Mouse (Mus musculus) kidney, adult 8-10 months (tissue): ENCODE measurements at regions not wholly inside any gene's neighbourhood (a gene's known extent, or its start where the extent isn't known, plus 50 kb on each side); places are given as distances from the start of the nearest gene placed in this dataset.
"Not testable (repeated sequence)": the region's sequence is repeated elsewhere in the genome, so short reads cannot be mapped to it uniquely, and the experiment has no call there.

Source experiments
- DNase-seq, 2 experiments: peaks; one replicate each; pipeline ENCODE4 v3.0.0; 2022

GRCm38 (mm10) chr17:3006662-3007061 is 108.1 kb upstream of the Scaf8 start:
- DNase-seq = no peak

GRCm38 (mm10) chr17:3007234-3007633 is 107.5 kb upstream of the Scaf8 start:
- DNase-seq = no peak

- no peak for DNase-seq
These were observed 104.8 kb upstream of the Scaf8 start for GRCm38 (mm10) chr17:3009939-3010338.

- DNase-seq = no peak
These were observed 102.7 kb upstream of the Scaf8 start for GRCm38 (mm10) chr17:3012045-3012444.

GRCm38 (mm10) chr17:3019631-3020391 is 95.0 kb upstream of the Scaf8 start:
- no peak for DNase-seq

GRCm38 (mm10) chr17:3020406-3020805 is 94.4 kb upstream of the Scaf8 start:
- no peak for DNase-seq

- DNase-seq = no peak
These were observed 92.4 kb upstream of the Scaf8 start for GRCm38 (mm10) chr17:3022245-3022935.

- not testable (repeated sequence) for DNase-seq
These were observed 91.9 kb upstream of the Scaf8 start for GRCm38 (mm10) chr17:3022936-3023247.

- no peak for DNase-seq
These were observed 91.3 kb upstream of the Scaf8 start for GRCm38 (mm10) chr17:3023426-3023825.

- not testable (repeated sequence) for DNase-seq
These were observed 87.9 kb upstream of the Scaf8 start for GRCm38 (mm10) chr17:3026859-3027258.

- DNase-seq = no peak
These were observed 87.4 kb upstream of the Scaf8 start for GRCm38 (mm10) chr17:3027376-3027775.

- DNase-seq = not testable (repeated sequence)
These were observed 85.0 kb upstream of the Scaf8 start for GRCm38 (mm10) chr17:3029750-3030149.

- no peak for DNase-seq
These were observed 79.7 kb upstream of the Scaf8 start for GRCm38 (mm10) chr17:3035099-3035498.

- no peak for DNase-seq
These were observed 77.5 kb upstream of the Scaf8 start for GRCm38 (mm10) chr17:3037145-3037870.

- DNase-seq = no peak
These were observed 76.7 kb upstream of the Scaf8 start for GRCm38 (mm10) chr17:3038067-3038466.

GRCm38 (mm10) chr17:3044520-3044919 is 70.3 kb upstream of the Scaf8 start:
- DNase-seq = peak in 1 of 2 experiments; percentile 7

GRCm38 (mm10) chr17:3053859-3054258 is 60.9 kb upstream of the Scaf8 start:
- not testable (repeated sequence) for DNase-seq

GRCm38 (mm10) chr17:3054848-3055247 is 59.9 kb upstream of the Scaf8 start:
- not testable (repeated sequence) for DNase-seq

- DNase-seq = not testable (repeated sequence)
These were observed 59.4 kb upstream of the Scaf8 start for GRCm38 (mm10) chr17:3055376-3055775.

GRCm38 (mm10) chr17:3063401-3063800 is 51.4 kb upstream of the Scaf8 start:
- not testable (repeated sequence) for DNase-seq
